Mouse (Mus musculus): ENCODE results near the gene Tnfrsf12a. TPM values are rescaled to one million over a fixed set of nuclear protein-coding genes. Genes with fewer than 3 reads are reported as not detected.

Tnfrsf12a gene
- polyA plus RNA-seq, 2 experiments = 16.1 to 24.0 TPM

DNA sequence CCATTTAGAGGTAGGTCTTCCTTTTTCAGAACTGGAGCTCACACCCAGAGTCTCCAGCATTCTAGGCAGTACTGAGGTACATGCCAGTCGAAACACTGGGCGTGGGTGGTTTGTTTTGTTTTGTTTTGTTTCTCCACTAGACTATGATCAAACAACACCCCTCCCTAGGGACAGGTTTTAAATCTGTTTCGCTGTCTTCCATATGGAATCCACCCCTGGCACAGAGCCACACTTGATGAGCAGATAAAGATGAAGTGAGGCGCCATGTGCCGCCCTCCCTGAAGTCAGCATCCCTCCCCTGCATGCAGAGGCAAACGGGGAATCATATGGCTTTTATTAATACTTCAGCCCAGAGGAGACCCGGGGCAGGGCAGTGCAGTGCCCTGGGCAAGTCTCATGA lies 27.5 kb upstream of the Tnfrsf12a start:
- ATAC-seq (ENCODE audit: low FRiP score, low read depth) = no peak
- 31% methylated on average over 7 of the region's 7 CpGs for WGBS
- TF ChIP-seq POLR2A (IDR thresholded peaks at IDR 0.05; ENCODE audit: borderline replicate concordance, extremely low read depth, insufficient read depth, insufficient read length) = no peak
- H3K36me3 ChIP-seq (ENCODE audit: control insufficient read depth, insufficient read depth, low read length) = no peaks in the 10 kb centered on the region
- H3K9me3 ChIP-seq (ENCODE audit: control insufficient read depth, low read length) = no peaks in the 10 kb centered on the region
- H3K4me3 ChIP-seq (replicated peaks; ENCODE audit: low read length) = no peak overlapping the region
- peak; percentile 50 for DNase-seq (ENCODE audit: low spot score)
- H3K9ac ChIP-seq (ENCODE audit: low read depth, low read length, severe bottlenecking) = no peak overlapping the region
- no peak overlapping the region for H3K27ac ChIP-seq (replicated peaks; ENCODE audit: low read depth, low read length)
- H3K4me2 ChIP-seq (replicated peaks; ENCODE audit: low read depth, low read length, severe bottlenecking) = no peak overlapping the region
- H3K4me1 ChIP-seq (ENCODE audit: control insufficient read depth, insufficient read depth, low read length) = no peaks in the 10 kb centered on the region
- H3K27me3 ChIP-seq (ENCODE audit: control insufficient read depth, insufficient read depth, low read length) = peaks cover 14% of the 10 kb centered on the region

DNA sequence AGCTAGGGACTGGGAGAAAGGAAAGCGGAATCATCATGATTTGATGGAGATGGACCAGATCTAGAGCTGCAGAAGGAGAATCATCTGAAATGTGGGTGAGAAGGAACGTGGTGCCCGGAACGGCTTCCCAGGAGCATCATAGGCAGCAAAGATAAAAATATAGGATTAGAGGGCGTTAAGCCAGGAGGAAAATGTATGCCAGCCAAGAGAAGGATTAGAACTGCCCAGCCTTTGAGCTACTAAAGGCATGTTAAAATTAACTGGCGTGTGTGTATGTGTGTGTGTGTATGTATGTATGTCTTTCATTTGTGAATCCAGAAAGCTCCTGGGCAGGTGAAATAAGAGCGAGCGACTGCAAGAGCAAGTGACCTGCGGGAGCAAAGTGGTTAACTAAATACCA lies 26.0 kb upstream of the Tnfrsf12a start:
- Histone ChIP-seq H3K4me3 (replicated peaks; ENCODE audit: low read length) (no peak overlapping the region), H3K9ac (ENCODE audit: low read depth, low read length, severe bottlenecking) (no peak overlapping the region), H3K9me3 (ENCODE audit: control insufficient read depth, low read length) (no peaks in the 10 kb centered on the region), H3K27me3 (ENCODE audit: control insufficient read depth, insufficient read depth, low read length) (peaks cover 27% of the 10 kb centered on the region), H3K4me1 (ENCODE audit: control insufficient read depth, insufficient read depth, low read length) (peaks cover 3% of the 10 kb centered on the region; the same call in 1 of the 2 replicates), H3K27ac (replicated peaks; ENCODE audit: low read depth, low read length) (no peak overlapping the region), H3K36me3 (ENCODE audit: control insufficient read depth, insufficient read depth, low read length) (no peaks in the 10 kb centered on the region), H3K4me2 (replicated peaks; ENCODE audit: low read depth, low read length, severe bottlenecking) (no peak overlapping the region)
- DNase-seq (ENCODE audit: low spot score) (no peak), ATAC-seq (ENCODE audit: low FRiP score, low read depth) (no peak)
- no peak for TF ChIP-seq POLR2A (IDR thresholded peaks at IDR 0.05; ENCODE audit: borderline replicate concordance, extremely low read depth, insufficient read depth, insufficient read length)
- 85% methylated on average over 9 of the region's 9 CpGs for WGBS

DNA sequence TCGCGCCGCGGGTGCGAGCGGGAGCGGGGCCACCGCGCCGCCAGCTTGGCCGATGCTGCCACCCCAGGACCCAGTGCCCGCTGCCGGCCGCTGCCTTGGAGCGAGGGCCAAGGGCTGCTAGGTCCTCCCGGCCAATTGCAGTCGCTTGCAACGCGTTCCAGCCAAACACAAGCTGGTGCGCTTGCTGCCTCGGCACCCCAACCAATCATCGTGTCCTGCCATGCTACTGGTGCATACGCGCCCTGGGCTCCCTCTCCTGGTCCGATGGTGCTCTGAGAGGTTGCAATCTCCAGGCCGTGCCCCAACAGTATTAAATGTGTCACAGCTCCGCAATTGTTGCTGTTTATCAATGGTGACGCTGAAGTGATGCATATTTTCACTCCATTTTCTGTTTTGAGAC lies 22.8 kb upstream of the Tnfrsf12a start:
- no peak overlapping the region for H3K27ac ChIP-seq (replicated peaks; ENCODE audit: low read depth, low read length)
- H3K4me2 ChIP-seq (replicated peaks; ENCODE audit: low read depth, low read length, severe bottlenecking) = peak overlapping the region; percentile 99
- TF ChIP-seq POLR2A (IDR thresholded peaks at IDR 0.05; ENCODE audit: borderline replicate concordance, extremely low read depth, insufficient read depth, insufficient read length) = no peak
- H3K4me1 ChIP-seq (ENCODE audit: control insufficient read depth, insufficient read depth, low read length) = peaks cover 7% of the 10 kb centered on the region; the same call in 1 of the 2 replicates
- DNase-seq (ENCODE audit: low spot score) = peak; percentile 90
- peaks cover 27% of the 10 kb centered on the region for H3K27me3 ChIP-seq (ENCODE audit: control insufficient read depth, insufficient read depth, low read length)
- H3K36me3 ChIP-seq (ENCODE audit: control insufficient read depth, insufficient read depth, low read length) = no peaks in the 10 kb centered on the region
- peak overlapping the region; percentile 62 for H3K4me3 ChIP-seq (replicated peaks; ENCODE audit: low read length)
- H3K9ac ChIP-seq (ENCODE audit: low read depth, low read length, severe bottlenecking) = peak overlapping the region; percentile 43
- ATAC-seq (ENCODE audit: low FRiP score, low read depth) = peak; percentile 88
- no peaks in the 10 kb centered on the region for H3K9me3 ChIP-seq (ENCODE audit: control insufficient read depth, low read length)
- WGBS = 2% methylated on average over 21 of the region's 28 CpGs

DNA sequence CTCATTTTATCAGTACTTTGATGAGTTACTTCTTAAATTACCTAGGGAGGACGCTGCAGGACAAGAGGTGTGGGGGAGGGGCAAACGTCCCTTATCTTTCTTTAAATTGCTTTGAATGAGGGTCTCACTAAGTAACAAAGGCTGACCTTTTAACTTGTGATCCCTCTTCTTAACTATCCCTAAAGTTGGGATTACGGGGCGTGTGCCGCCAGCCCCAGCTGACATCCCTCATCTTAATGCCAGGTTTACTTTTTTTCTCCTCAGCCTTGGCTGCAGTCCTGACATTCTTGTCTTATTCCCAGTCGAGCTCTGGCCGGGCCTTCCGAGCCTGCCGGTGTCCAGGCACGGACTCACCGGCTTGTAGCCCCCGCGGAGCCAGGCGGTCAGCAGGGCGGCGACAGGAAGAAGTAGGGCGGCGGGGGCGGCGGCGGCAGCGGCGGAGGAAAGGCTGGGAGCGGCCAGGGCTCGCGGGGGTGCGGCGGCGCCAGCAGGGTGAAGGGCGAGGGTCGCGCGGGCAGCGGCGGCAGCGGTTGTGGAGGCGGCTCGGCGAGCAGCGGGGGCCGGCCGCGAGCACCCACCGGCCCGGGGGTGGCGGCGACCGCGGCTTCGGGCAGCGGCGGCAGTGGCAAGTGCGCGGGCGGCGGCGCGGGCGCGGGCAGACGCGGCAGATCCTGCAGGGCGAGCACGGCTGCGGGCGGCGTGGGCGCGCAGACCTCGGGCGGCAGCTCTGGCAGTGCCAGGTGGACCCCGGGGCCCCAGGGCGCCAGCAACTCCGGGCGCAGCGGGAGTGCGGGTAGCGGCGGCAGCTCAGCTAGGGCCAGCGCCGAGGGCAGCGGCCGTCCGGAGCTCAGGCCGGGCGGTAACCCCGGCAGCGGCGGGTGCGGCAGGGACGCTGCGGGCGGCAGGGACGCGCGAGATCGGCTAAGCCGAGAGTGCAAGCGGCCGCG lies 22.1 kb upstream of the Tnfrsf12a start:
- no peaks in the 10 kb centered on the region for H3K9me3 ChIP-seq (ENCODE audit: control insufficient read depth, low read length)
- peaks cover 27% of the 10 kb centered on the region for H3K27me3 ChIP-seq (ENCODE audit: control insufficient read depth, insufficient read depth, low read length)
- DNase-seq (ENCODE audit: low spot score) (no peak), ATAC-seq (ENCODE audit: low FRiP score, low read depth) (0 out of 2 replicates have a peak, but pooled peaks have one; percentile 20)
- peaks cover 7% of the 10 kb centered on the region; the same call in 1 of the 2 replicates for H3K4me1 ChIP-seq (ENCODE audit: control insufficient read depth, insufficient read depth, low read length)
- 1% methylated on average over 39 of the region's 101 CpGs for WGBS
- peak overlapping the region; percentile 99 for H3K4me2 ChIP-seq (replicated peaks; ENCODE audit: low read depth, low read length, severe bottlenecking)
- TF ChIP-seq POLR2A (IDR thresholded peaks at IDR 0.05; ENCODE audit: borderline replicate concordance, extremely low read depth, insufficient read depth, insufficient read length) = no peak
- peak overlapping the region; percentile 43 for H3K9ac ChIP-seq (ENCODE audit: low read depth, low read length, severe bottlenecking)
- no peaks in the 10 kb centered on the region for H3K36me3 ChIP-seq (ENCODE audit: control insufficient read depth, insufficient read depth, low read length)
- H3K4me3 ChIP-seq (replicated peaks; ENCODE audit: low read length) = peak overlapping the region; percentile 62
- no peak overlapping the region for H3K27ac ChIP-seq (replicated peaks; ENCODE audit: low read depth, low read length)

DNA sequence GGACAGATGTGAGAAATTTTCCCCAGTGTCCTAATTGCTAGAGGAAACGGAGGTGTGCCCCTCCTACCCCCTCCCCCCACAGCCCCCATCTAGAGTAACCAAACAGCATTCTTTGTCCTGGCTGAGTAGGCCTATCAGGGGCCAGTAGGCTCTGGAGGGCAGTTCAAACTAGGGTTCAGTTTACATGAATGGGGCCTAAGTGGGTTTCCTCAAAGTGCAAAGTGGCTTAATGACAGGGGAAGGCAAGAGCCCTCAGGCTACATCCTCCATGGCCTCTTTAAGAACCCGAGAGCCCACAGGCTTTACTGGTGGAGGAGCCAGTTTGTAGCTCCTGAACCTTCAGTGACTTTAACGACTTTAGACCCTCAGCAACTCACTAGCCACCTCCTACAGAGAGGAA lies 18.5 kb upstream of the Tnfrsf12a start:
- no peaks in the 10 kb centered on the region for H3K36me3 ChIP-seq (ENCODE audit: control insufficient read depth, insufficient read depth, low read length)
- no peak overlapping the region for H3K4me2 ChIP-seq (replicated peaks; ENCODE audit: low read depth, low read length, severe bottlenecking)
- H3K9me3 ChIP-seq (ENCODE audit: control insufficient read depth, low read length) = no peaks in the 10 kb centered on the region
- no peak for ATAC-seq (ENCODE audit: low FRiP score, low read depth)
- H3K9ac ChIP-seq (ENCODE audit: low read depth, low read length, severe bottlenecking) = no peak overlapping the region
- WGBS = 6% methylated on average over 3 of the region's 3 CpGs
- no peak for DNase-seq (ENCODE audit: low spot score)
- H3K27me3 ChIP-seq (ENCODE audit: control insufficient read depth, insufficient read depth, low read length) = peaks cover 23% of the 10 kb centered on the region
- H3K4me1 ChIP-seq (ENCODE audit: control insufficient read depth, insufficient read depth, low read length) = peaks cover 7% of the 10 kb centered on the region; the same call in 1 of the 2 replicates
- TF ChIP-seq POLR2A (IDR thresholded peaks at IDR 0.05; ENCODE audit: borderline replicate concordance, extremely low read depth, insufficient read depth, insufficient read length) = no peak
- no peak overlapping the region for H3K27ac ChIP-seq (replicated peaks; ENCODE audit: low read depth, low read length)
- no peak overlapping the region for H3K4me3 ChIP-seq (replicated peaks; ENCODE audit: low read length)

Measured in limb, embryonic 14.5 days (tissue).